Mouse (Mus musculus) small intestine, adult 2 months (tissue): ENCODE measurements around the gene Col2a1. TPM values are rescaled to one million over a fixed set of nuclear protein-coding genes. Genes with fewer than 3 reads are reported as not detected.
A peak's percentile ranks its signal among the peaks of the same experiment; 100 is the strongest.

Experiments
- H3K27ac ChIP-seq: fragments of 200-500 bp; 2 replicates; pipeline ENCODE4 v1.5.1; 2012; ENCODE audit warnings: low read depth, low read length, control low read depth, inconsistent platforms; ENCODE audit not compliant: insufficient read depth
- H3K27me3 ChIP-seq: fragments of 200-500 bp; 2 replicates; pipeline ENCODE4 v1.6.1; 2012; ENCODE audit warnings: mild to moderate bottlenecking, moderate library complexity, low read length, inconsistent platforms; ENCODE audit not compliant: control insufficient read depth, insufficient read depth
- H3K36me3 ChIP-seq: fragments of 200-500 bp; 2 replicates; pipeline ENCODE4 v1.6.1; 2012; ENCODE audit warnings: mild to moderate bottlenecking, low read length, control low read depth, inconsistent platforms; ENCODE audit not compliant: control insufficient read depth, insufficient read depth
- H3K4me1 ChIP-seq: fragments of 200-500 bp; 2 replicates; pipeline ENCODE4 v1.6.1; 2012; ENCODE audit warnings: low read length, inconsistent platforms, mixed read lengths; ENCODE audit not compliant: control insufficient read depth, insufficient read depth, insufficient read length
- H3K4me3 ChIP-seq: fragments of 200-500 bp; 2 replicates; pipeline ENCODE4 v1.5.1; 2012; ENCODE audit warnings: low read depth, mild to moderate bottlenecking, control low read depth, inconsistent platforms, low read length, moderate library complexity
- CTCF ChIP-seq: fragments of 200-500 bp; IDR thresholded peaks from 2 replicates; pipeline ENCODE4 v1.5.1; 2012; ENCODE audit warnings: low read depth, mild to moderate bottlenecking, control low read depth, inconsistent platforms, low read length, moderate library complexity, mixed read lengths; ENCODE audit not compliant: insufficient replicate concordance, insufficient read length; ENCODE audit errors: extremely low read depth
- POLR2A ChIP-seq: fragments of 200-500 bp; IDR thresholded peaks from 2 replicates; pipeline ENCODE4 v1.6.1; 2012; ENCODE audit warnings: low read depth, mild to moderate bottlenecking, control low read depth, inconsistent platforms, low read length, moderate library complexity
- WGBS: fragments of 180-500 bp; shearing (Covaris S2); methylation state at CpG from one replicate; pipeline ENCODE4 v1.1.7; 2018; 5-methylcytosine and 5-hydroxymethylcytosine counted together
- polyA plus RNA-seq: library from polyadenylated mRNA; depleted of rRNA; stranded (reverse); fragments of >200 nt; gene quantifications from 2 replicates; pipeline ENCODE4 v1.2.3, GENCODE M21; 2012

The Col2a1 gene
- polyA plus RNA-seq, 1 experiment: 0.03 TPM

GRCm38 (mm10) chr15:98002113-98002990 lies 2.1 kb downstream of the Col2a1 start:
- Histone ChIP-seq H3K4me3 (peak overlapping the region; percentile 54), H3K4me1 (peaks cover 21% of the 10 kb centered on the region), H3K27me3 (peaks cover 75% of the 10 kb centered on the region), H3K36me3 (no peaks in the 10 kb centered on the region), H3K27ac (no peak overlapping the region)
- 1% methylated on average over 42 of the region's 42 CpGs for WGBS
- TF ChIP-seq CTCF (no peak), POLR2A (no peak)

GRCm38 (mm10) chr15:98001321-98002112 lies 3.0 kb downstream of the Col2a1 start:
- TF ChIP-seq CTCF: no peak
- TF ChIP-seq POLR2A: no peak
- Histone ChIP-seq H3K4me1 (peaks cover 21% of the 10 kb centered on the region), H3K4me3 (peak overlapping the region; percentile 54), H3K36me3 (no peaks in the 10 kb centered on the region), H3K27ac (peak overlapping the region; percentile 16), H3K27me3 (peaks cover 71% of the 10 kb centered on the region)
- WGBS: 2% methylated on average over 37 of the region's 37 CpGs

GRCm38 (mm10) chr15:97999991-98000390 lies 4.5 kb downstream of the Col2a1 start:
- Histone ChIP-seq H3K27ac (no peak overlapping the region), H3K36me3 (no peaks in the 10 kb centered on the region), H3K4me3 (no peak overlapping the region), H3K4me1 (peaks cover 21% of the 10 kb centered on the region), H3K27me3 (peaks cover 58% of the 10 kb centered on the region)
- TF ChIP-seq POLR2A: no peak
- no peak for TF ChIP-seq CTCF
- 21% methylated on average over 7 of the region's 7 CpGs for WGBS

GRCm38 (mm10) chr15:97999546-97999945 lies 4.9 kb downstream of the Col2a1 start:
- H3K4me3 ChIP-seq: no peak overlapping the region
- peaks cover 21% of the 10 kb centered on the region for H3K4me1 ChIP-seq
- 25% methylated on average over 13 of the region's 13 CpGs for WGBS
- no peaks in the 10 kb centered on the region for H3K36me3 ChIP-seq
- TF ChIP-seq POLR2A (no peak), CTCF (no peak)
- H3K27ac ChIP-seq: no peak overlapping the region
- H3K27me3 ChIP-seq: peaks cover 53% of the 10 kb centered on the region

- no peak overlapping the region for H3K27ac ChIP-seq
- H3K36me3 ChIP-seq: no peaks in the 10 kb centered on the region
- H3K4me3 ChIP-seq: no peak overlapping the region
- WGBS: 76% methylated on average over 13 of the region's 13 CpGs
- TF ChIP-seq POLR2A (no peak), CTCF (no peak)
- peaks cover 27% of the 10 kb centered on the region for H3K27me3 ChIP-seq
- H3K4me1 ChIP-seq: peaks cover 10% of the 10 kb centered on the region
Measured at GRCm38 (mm10) chr15:97996716-97997256, 7.7 kb downstream of the Col2a1 start.

GRCm38 (mm10) chr15:97992712-97993286 lies 11.7 kb downstream of the Col2a1 start:
- no peak for TF ChIP-seq POLR2A
- TF ChIP-seq CTCF: no peak
- Histone ChIP-seq H3K36me3 (no peaks in the 10 kb centered on the region), H3K27me3 (no peaks in the 10 kb centered on the region), H3K4me1 (no peaks in the 10 kb centered on the region; the same call in 1 of the 2 replicates), H3K4me3 (0 out of 2 replicates have a peak overlapping the region, but pooled peaks have one; percentile 14), H3K27ac (no peak overlapping the region)
- 10% methylated on average over 18 of the region's 18 CpGs for WGBS
